Mouse (Mus musculus): ENCODE measurements at regions not wholly inside any gene's neighbourhood (a gene's known extent, or its start where the extent isn't known, plus 50 kb on each side); places are given as distances from the start of the nearest gene placed in this dataset.
A peak's percentile ranks its signal among the peaks of the same experiment; 100 is the strongest.

DNA sequence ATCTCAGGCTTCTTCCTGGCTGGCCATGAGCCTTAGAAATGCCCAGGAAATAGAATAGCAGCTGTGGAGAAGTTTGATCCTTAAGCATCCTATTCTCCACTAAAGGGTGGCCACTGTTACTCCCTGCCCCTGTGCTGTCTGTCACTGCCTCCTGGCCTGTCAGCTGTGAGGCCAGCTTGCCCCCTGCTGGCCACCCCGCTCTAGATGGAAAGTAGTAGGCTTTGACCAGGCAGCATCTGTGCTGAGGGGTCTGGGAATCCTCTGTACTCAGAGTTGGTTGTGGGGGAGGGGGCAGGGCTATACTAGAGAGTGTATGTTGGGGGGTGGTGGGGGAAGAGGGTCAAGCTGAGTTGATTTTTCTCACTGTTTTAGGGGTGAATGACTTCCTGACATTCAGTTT, 821.2 kb downstream of the Gm9195 start:
- H3K4me2 ChIP-seq = no peak overlapping the region
- no peaks in the 10 kb centered on the region for H3K9me3 ChIP-seq (replicated peaks)
- WGBS = 11% methylated on average over 1 of the region's 1 CpGs
- H3K4me1 ChIP-seq = peaks cover 13% of the 10 kb centered on the region; the same call in 1 of the 2 replicates
- peak; percentile 79; the same call in 1 of the 2 replicates for ATAC-seq
- H3K36me3 ChIP-seq (ENCODE audit: poor library complexity, severe bottlenecking) = no peaks in the 10 kb centered on the region
- H3K4me3 ChIP-seq = no peak overlapping the region
- no peak overlapping the region for H3K9ac ChIP-seq
- H3K27me3 ChIP-seq = no peaks in the 10 kb centered on the region
- no peak overlapping the region for H3K27ac ChIP-seq

DNA sequence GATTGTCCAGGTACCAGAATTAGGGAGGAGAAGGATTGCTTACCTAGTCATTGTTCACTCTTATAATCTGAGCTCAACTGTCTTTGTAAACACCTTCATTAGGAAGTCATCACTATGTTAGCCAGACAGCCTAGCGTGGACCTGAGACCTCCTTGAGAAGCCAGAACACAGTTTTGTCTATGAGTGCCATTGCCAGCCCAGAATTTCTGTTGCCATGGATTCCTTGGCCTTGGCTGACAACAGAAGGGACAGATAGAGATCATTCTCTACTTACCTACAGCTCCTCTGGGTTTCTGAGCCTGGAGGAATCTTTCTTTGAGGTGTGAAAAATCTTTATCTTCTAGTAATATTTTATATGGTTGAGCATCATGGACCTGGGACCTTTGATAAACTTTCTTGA, 825.0 kb downstream of the Gm9195 start:
- Histone ChIP-seq H3K4me3 (no peak overlapping the region), H3K36me3 (ENCODE audit: poor library complexity, severe bottlenecking) (no peaks in the 10 kb centered on the region), H3K9ac (no peak overlapping the region), H3K27ac (no peak overlapping the region), H3K4me2 (no peak overlapping the region), H3K27me3 (no peaks in the 10 kb centered on the region), H3K4me1 (no peaks in the 10 kb centered on the region), H3K9me3 (replicated peaks) (no peaks in the 10 kb centered on the region)
- WGBS = 72% methylated on average over 1 of the region's 1 CpGs
- ATAC-seq = no peak

- no peak overlapping the region for H3K27ac ChIP-seq
- no peak overlapping the region for H3K4me3 ChIP-seq
- H3K9me3 ChIP-seq (replicated peaks) = no peaks in the 10 kb centered on the region
- no peaks in the 10 kb centered on the region for H3K4me1 ChIP-seq
- ATAC-seq = no peak
- H3K27me3 ChIP-seq = no peaks in the 10 kb centered on the region
- no peak overlapping the region for H3K9ac ChIP-seq
- no peak overlapping the region for H3K4me2 ChIP-seq
- 77% methylated on average over 2 of the region's 2 CpGs for WGBS
- no peaks in the 10 kb centered on the region for H3K36me3 ChIP-seq (ENCODE audit: poor library complexity, severe bottlenecking)
Observed at GRCm38 (mm10) chr14:71660166-71660565, 831.5 kb downstream of the Gm9195 start.

DNA sequence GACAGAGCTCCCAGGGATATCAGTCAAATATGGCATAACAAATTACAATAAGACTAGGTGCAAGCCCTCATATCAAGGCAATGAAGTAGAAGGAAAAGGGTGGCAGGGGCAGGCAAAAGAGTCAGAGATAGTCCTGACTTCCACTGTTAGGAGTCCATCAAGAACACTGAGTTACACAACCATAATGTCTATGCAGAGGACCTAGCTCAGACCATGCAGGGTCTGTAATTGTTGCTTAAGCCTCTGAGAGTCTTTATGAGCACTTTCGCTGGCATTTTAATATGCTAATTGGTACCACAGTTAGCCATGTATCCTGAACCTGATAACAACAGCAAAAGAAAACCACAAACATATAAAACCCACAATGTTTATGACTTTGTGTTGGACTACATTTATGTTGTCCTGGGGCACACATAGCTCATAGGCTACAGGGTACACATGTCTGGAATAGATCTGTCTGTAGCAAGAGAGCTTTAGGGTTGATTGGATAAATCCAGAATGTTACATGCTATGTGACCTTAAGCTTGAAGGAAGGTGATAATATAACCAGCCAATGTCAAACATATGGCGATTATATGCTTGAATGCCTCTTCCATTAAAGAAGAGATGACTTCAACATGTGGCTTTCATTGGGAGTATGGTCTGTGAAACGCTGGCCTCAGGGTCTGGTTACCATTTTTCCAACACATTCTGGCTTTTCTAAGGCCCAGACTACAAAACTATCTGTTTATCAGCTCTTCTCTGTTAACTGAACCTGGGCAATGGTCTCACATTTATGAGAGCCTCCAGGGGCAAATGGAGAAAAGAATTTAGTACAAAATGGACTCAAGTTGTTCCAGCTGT, 836.6 kb downstream of the Gm9195 start:
- no peaks in the 10 kb centered on the region for H3K36me3 ChIP-seq (ENCODE audit: poor library complexity, severe bottlenecking)
- H3K4me1 ChIP-seq = no peaks in the 10 kb centered on the region
- WGBS = 83% methylated on average over 3 of the region's 3 CpGs
- no peak overlapping the region for H3K9ac ChIP-seq
- no peaks in the 10 kb centered on the region for H3K9me3 ChIP-seq (replicated peaks)
- H3K4me3 ChIP-seq = no peak overlapping the region
- no peaks in the 10 kb centered on the region for H3K27me3 ChIP-seq
- H3K27ac ChIP-seq = no peak overlapping the region
- ATAC-seq = no peak
- H3K4me2 ChIP-seq = no peak overlapping the region

DNA sequence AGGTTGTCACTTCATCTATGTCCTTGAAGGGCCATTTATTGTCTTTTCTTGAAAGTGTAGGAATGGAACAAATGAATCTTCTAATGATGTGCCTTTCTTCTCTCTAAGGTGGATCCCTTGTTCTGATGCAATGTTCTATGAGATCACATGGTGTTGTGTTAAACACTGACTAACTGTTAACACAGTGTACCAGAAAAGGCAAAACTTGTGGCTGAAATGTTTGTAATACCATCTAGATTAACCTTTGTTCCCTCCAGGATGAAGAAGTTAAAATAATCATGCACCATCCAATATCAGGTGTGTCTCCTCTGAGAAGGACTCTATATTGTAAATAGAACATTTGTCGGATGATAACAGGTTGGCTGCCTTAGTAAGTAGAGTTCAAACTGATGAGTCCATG, 849.1 kb downstream of the Gm9195 start:
- no peak overlapping the region for H3K4me2 ChIP-seq
- WGBS = 96% methylated on average over 1 of the region's 1 CpGs
- no peaks in the 10 kb centered on the region for H3K36me3 ChIP-seq (ENCODE audit: poor library complexity, severe bottlenecking)
- no peaks in the 10 kb centered on the region for H3K27me3 ChIP-seq
- no peak for ATAC-seq
- H3K4me3 ChIP-seq = no peak overlapping the region
- no peaks in the 10 kb centered on the region for H3K9me3 ChIP-seq (replicated peaks)
- no peaks in the 10 kb centered on the region for H3K4me1 ChIP-seq
- no peak overlapping the region for H3K27ac ChIP-seq
- H3K9ac ChIP-seq = no peak overlapping the region

DNA sequence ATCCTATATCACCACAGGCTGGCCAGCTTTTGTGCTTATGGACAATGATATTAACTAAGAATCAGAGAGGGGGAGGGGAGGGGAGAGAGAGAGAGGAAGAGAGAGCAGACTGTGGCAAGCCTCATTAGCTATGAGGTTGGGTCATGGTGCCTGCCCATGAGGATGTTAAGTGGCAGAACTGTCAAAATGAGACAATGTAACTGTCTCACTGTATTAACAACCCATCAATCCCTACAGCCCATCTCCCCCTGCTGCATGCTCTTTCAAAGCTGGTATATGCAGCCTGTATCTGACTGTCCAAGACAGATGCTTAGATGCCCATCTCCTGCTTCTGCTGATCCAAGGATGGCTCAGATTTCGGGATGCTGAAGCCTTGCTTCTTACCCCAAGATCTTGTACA, 852.6 kb downstream of the Gm9195 start:
- ATAC-seq = no peak

DNA sequence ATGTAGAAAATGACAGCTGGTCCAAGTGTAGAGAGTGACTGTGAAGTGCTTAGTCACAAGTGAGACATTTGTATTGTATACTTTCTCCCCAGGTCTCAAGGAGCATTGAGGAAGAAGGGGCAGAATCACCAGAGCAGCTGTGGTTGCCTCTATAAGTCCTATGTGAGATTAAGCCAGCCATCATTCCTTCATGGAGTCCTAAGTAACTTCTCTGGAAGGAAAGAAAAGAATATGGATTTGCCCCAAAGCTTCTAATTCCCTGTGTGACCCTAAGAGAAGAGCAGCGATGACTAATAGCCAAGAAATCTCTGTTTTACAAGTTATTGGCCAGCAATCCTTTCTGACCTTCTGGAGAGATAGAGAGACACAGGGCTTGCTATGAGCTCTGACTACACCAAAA, 856.5 kb downstream of the Gm9195 start:
- 84% methylated on average over 1 of the region's 1 CpGs for WGBS
- H3K9me3 ChIP-seq (replicated peaks) = no peaks in the 10 kb centered on the region

More for the DNA sequence above, 852.6 kb downstream of the Gm9195 start:
- Histone ChIP-seq H3K9me3 (replicated peaks) (no peaks in the 10 kb centered on the region), H3K4me2 (no peak overlapping the region), H3K4me1 (no peaks in the 10 kb centered on the region), H3K36me3 (ENCODE audit: poor library complexity, severe bottlenecking) (no peaks in the 10 kb centered on the region), H3K27ac (no peak overlapping the region), H3K9ac (no peak overlapping the region), H3K4me3 (no peak overlapping the region), H3K27me3 (no peaks in the 10 kb centered on the region)
- WGBS = 89% methylated on average over 1 of the region's 1 CpGs

GRCm38 (mm10) chr14:71609698-71610301, 881.8 kb downstream of the Gm9195 start:
- no peak overlapping the region for H3K4me3 ChIP-seq
- no peak overlapping the region for H3K27ac ChIP-seq
- peaks cover 7% of the 10 kb centered on the region for H3K4me1 ChIP-seq
- H3K9ac ChIP-seq = no peak overlapping the region
- H3K36me3 ChIP-seq (ENCODE audit: poor library complexity, severe bottlenecking) = no peaks in the 10 kb centered on the region
- no peaks in the 10 kb centered on the region for H3K9me3 ChIP-seq (replicated peaks)
- no peaks in the 10 kb centered on the region for H3K27me3 ChIP-seq
- H3K4me2 ChIP-seq = no peak overlapping the region
- 21% methylated on average over 4 of the region's 4 CpGs for WGBS
- ATAC-seq = peak; percentile 80

More for the DNA sequence above, 856.5 kb downstream of the Gm9195 start:
- Histone ChIP-seq H3K27ac (no peak overlapping the region), H3K4me1 (no peaks in the 10 kb centered on the region), H3K4me2 (no peak overlapping the region), H3K27me3 (no peaks in the 10 kb centered on the region), H3K4me3 (no peak overlapping the region), H3K9ac (no peak overlapping the region), H3K36me3 (ENCODE audit: poor library complexity, severe bottlenecking) (no peaks in the 10 kb centered on the region)
- no peak for ATAC-seq

DNA sequence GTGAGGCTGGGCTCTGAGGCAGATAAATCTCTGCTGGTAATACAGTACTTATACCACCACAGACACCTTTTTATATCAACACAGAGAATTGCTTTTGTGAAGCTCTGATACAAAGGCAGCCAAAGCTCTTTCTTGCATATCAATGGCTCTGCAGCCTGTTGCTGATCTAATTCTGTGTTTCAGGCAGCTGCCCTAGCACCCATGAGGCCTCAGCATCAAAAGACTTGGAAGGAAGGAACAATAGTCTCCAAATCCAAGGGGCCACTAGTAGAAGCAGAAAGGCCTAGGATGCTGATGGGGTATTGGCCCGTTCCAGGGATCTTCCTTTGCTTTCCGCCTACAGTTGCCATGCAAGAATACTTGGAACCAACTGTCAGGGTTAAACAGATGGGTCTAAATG, 887.9 kb downstream of the Gm9195 start:
- Histone ChIP-seq H3K9ac (no peak overlapping the region), H3K4me3 (no peak overlapping the region), H3K36me3 (ENCODE audit: poor library complexity, severe bottlenecking) (no peaks in the 10 kb centered on the region), H3K27ac (no peak overlapping the region), H3K4me1 (peaks cover 5% of the 10 kb centered on the region; the same call in 1 of the 2 replicates), H3K27me3 (no peaks in the 10 kb centered on the region), H3K4me2 (no peak overlapping the region), H3K9me3 (replicated peaks) (no peaks in the 10 kb centered on the region)
- ATAC-seq = no peak
- 24% methylated on average over 2 of the region's 2 CpGs for WGBS

GRCm38 (mm10) chr14:71597859-71598258, 893.8 kb downstream of the Gm9195 start:
- no peaks in the 10 kb centered on the region for H3K4me1 ChIP-seq
- no peak for ATAC-seq
- no peak overlapping the region for H3K9ac ChIP-seq
- no peak overlapping the region for H3K4me3 ChIP-seq
- no peaks in the 10 kb centered on the region for H3K27me3 ChIP-seq
- H3K36me3 ChIP-seq (ENCODE audit: poor library complexity, severe bottlenecking) = no peaks in the 10 kb centered on the region
- no peak overlapping the region for H3K4me2 ChIP-seq
- WGBS = 81% methylated on average over 3 of the region's 3 CpGs
- no peak overlapping the region for H3K27ac ChIP-seq
- H3K9me3 ChIP-seq (replicated peaks) = no peaks in the 10 kb centered on the region

- H3K36me3 ChIP-seq (ENCODE audit: poor library complexity, severe bottlenecking) = no peaks in the 10 kb centered on the region
- H3K27me3 ChIP-seq = no peaks in the 10 kb centered on the region
- WGBS = 59% methylated on average over 1 of the region's 1 CpGs
- no peak for ATAC-seq
- H3K4me1 ChIP-seq = no peaks in the 10 kb centered on the region
- H3K27ac ChIP-seq = no peak overlapping the region
- no peaks in the 10 kb centered on the region for H3K9me3 ChIP-seq (replicated peaks)
- no peak overlapping the region for H3K4me3 ChIP-seq
- H3K4me2 ChIP-seq = no peak overlapping the region
- no peak overlapping the region for H3K9ac ChIP-seq
Observed at GRCm38 (mm10) chr14:71588694-71589240, 902.9 kb downstream of the Gm9195 start.

GRCm38 (mm10) chr14:71588006-71588405, 903.6 kb downstream of the Gm9195 start:
- Histone ChIP-seq H3K27ac (no peak overlapping the region), H3K9ac (no peak overlapping the region), H3K9me3 (replicated peaks) (no peaks in the 10 kb centered on the region), H3K36me3 (ENCODE audit: poor library complexity, severe bottlenecking) (no peaks in the 10 kb centered on the region), H3K27me3 (no peaks in the 10 kb centered on the region), H3K4me2 (no peak overlapping the region), H3K4me1 (no peaks in the 10 kb centered on the region), H3K4me3 (no peak overlapping the region)
- no peak for ATAC-seq
